Mouse (Mus musculus) MEL (cell line): Measurements from ENCODE around the gene Dyx1c1. TPM values are rescaled to one million over a fixed set of nuclear protein-coding genes. Genes with fewer than 3 reads are reported as not detected.
A peak's percentile ranks its signal among the peaks of the same experiment; 100 is the strongest.

Source experiments
- DNase-seq: peaks from one replicate; pipeline ENCODE4 v3.0.0; 2011; ENCODE audit warnings: low read depth, low spot score
- H3K27ac ChIP-seq: 2 replicates; pipeline ENCODE4 v1.5.1; 2012; ENCODE audit warnings: low read depth, mild to moderate bottlenecking, control low read depth, low read length, moderate library complexity; ENCODE audit not compliant: control insufficient read depth
- H3K27me3 ChIP-seq, 2 experiments: fragments of 150-350 bp in 1 of 2; sonication (generic) in 1 of 2; 2 replicates each; pipeline ENCODE4 v1.6.1; 2012; ENCODE audit warnings: low read length in 2 of 2, mild to moderate bottlenecking in 2 of 2, improper control_type of control experiment in 1 of 2, moderate library complexity in 1 of 2; ENCODE audit not compliant: insufficient read depth in 2 of 2, control insufficient read depth in 1 of 2
- H3K36me3 ChIP-seq, 2 experiments: 2 replicates each; pipeline ENCODE4 v1.6.1; 2012 to 2014; ENCODE audit warnings: low read length in 2 of 2, improper control_type of control experiment in 1 of 2, inconsistent platforms in 1 of 2, mild to moderate bottlenecking in 1 of 2; ENCODE audit not compliant: insufficient read depth in 2 of 2, control insufficient read depth in 1 of 2
- H3K4me1 ChIP-seq, 2 experiments: fragments of 150-350 bp in 1 of 2; sonication (generic) in 1 of 2; 2 replicates each; pipeline ENCODE4 v1.6.1; 2012; ENCODE audit warnings: low read length in 2 of 2, improper control_type of control experiment in 1 of 2, mild to moderate bottlenecking in 1 of 2; ENCODE audit not compliant: insufficient read depth in 2 of 2, control insufficient read depth in 1 of 2
- H3K4me3 ChIP-seq, 2 experiments: fragments of 150-350 bp in 1 of 2; sonication (generic) in 1 of 2; 2 replicates each; pipeline ENCODE4 v1.5.1; 2012; ENCODE audit warnings: low read depth in 2 of 2, low read length in 2 of 2, mild to moderate bottlenecking in 2 of 2, moderate library complexity in 2 of 2, control low read depth in 1 of 2, improper control_type of control experiment in 1 of 2; ENCODE audit not compliant: control insufficient read depth in 1 of 2, insufficient read depth in 1 of 2
- H3K79me2 ChIP-seq: 2 replicates; pipeline ENCODE4 v1.6.1; 2012; ENCODE audit warnings: mild to moderate bottlenecking, low read length, moderate library complexity; ENCODE audit not compliant: control insufficient read depth, poor library complexity, insufficient read depth
- H3K9ac ChIP-seq: 2 replicates; pipeline ENCODE4 v1.6.1; 2012; ENCODE audit warnings: low read depth, mild to moderate bottlenecking, control low read depth, low read length, moderate library complexity; ENCODE audit not compliant: control insufficient read depth, poor library complexity, severe bottlenecking
- H3K9me3 ChIP-seq: fragments of 150-350 bp; sonication (generic); replicated peaks from 2 replicates; pipeline ENCODE4 v1.6.1; 2012; ENCODE audit warnings: mild to moderate bottlenecking, low read length, improper control_type of control experiment, moderate library complexity; ENCODE audit not compliant: insufficient read depth
- CTCF ChIP-seq, 3 experiments: IDR thresholded peaks in 2 of 3; conservative IDR thresholded peaks in 1 of 3; 2 replicates each; pipeline ENCODE4 v1.5.1; 2011 to 2012; ENCODE audit warnings: low read length in 3 of 3, low read depth in 2 of 3, mild to moderate bottlenecking in 2 of 3, improper control_type of control experiment in 1 of 3, inconsistent platforms in 1 of 3, mixed read lengths in 1 of 3, moderate library complexity in 1 of 3; ENCODE audit not compliant: control insufficient read depth in 1 of 3, insufficient read depth in 1 of 3, poor library complexity in 1 of 3, severe bottlenecking in 1 of 3
- HCFC1 ChIP-seq: IDR thresholded peaks from 2 replicates; pipeline ENCODE4 v1.6.1; 2012; ENCODE audit warnings: low read depth, mild to moderate bottlenecking, inconsistent platforms, low read length, improper control_type of control experiment, moderate library complexity
- KAT2A ChIP-seq: conservative IDR thresholded peaks from 2 replicates; pipeline ENCODE4 v1.6.1; 2012; ENCODE audit warnings: low read depth, low read length, improper control_type of control experiment, inconsistent platforms
- MXI1 ChIP-seq: IDR thresholded peaks from 2 replicates; pipeline ENCODE4 v1.6.1; 2011; ENCODE audit warnings: mild to moderate bottlenecking, low read depth, low read length, improper control_type of control experiment
- NRF1 ChIP-seq: IDR thresholded peaks from 2 replicates; pipeline ENCODE4 v1.6.1; 2014; ENCODE audit warnings: low read depth, mild to moderate bottlenecking, inconsistent platforms, low read length, improper control_type of control experiment, moderate library complexity; ENCODE audit not compliant: poor library complexity, insufficient read depth, severe bottlenecking
- POLR2A ChIP-seq, 2 experiments: IDR thresholded peaks; 2 replicates each; pipeline ENCODE4 v1.6.1; 2011 to 2012; ENCODE audit warnings: low read length in 2 of 2, mild to moderate bottlenecking in 2 of 2, control low read depth in 1 of 2, improper control_type of control experiment in 1 of 2, low read depth in 1 of 2, moderate library complexity in 1 of 2; ENCODE audit not compliant: control insufficient read depth in 1 of 2, insufficient read depth in 1 of 2, poor library complexity in 1 of 2
- POLR2AphosphoS5 ChIP-seq: IDR thresholded peaks from 2 replicates; pipeline ENCODE4 v1.6.1; 2012; ENCODE audit warnings: low read depth, borderline replicate concordance, mild to moderate bottlenecking, inconsistent platforms, low read length, moderate library complexity, mixed read lengths
- SMC3 ChIP-seq: IDR thresholded peaks from 2 replicates; pipeline ENCODE4 v1.6.1; 2011; ENCODE audit warnings: low read depth, low read length, improper control_type of control experiment
- TAL1 ChIP-seq: IDR thresholded peaks from 2 replicates; pipeline ENCODE4 v1.6.1; 2012; ENCODE audit warnings: mild to moderate bottlenecking, inconsistent platforms, low read length, moderate library complexity, mixed read lengths
- TBP ChIP-seq: IDR thresholded peaks from 2 replicates; pipeline ENCODE4 v1.8.0; 2011; ENCODE audit warnings: low read depth, low read length, improper control_type of control experiment
- TCF12 ChIP-seq: IDR thresholded peaks from 2 replicates; pipeline ENCODE4 v1.6.1; 2014; ENCODE audit warnings: low read depth, mild to moderate bottlenecking, inconsistent platforms, low read length, improper control_type of control experiment, moderate library complexity
- USF1 ChIP-seq: IDR thresholded peaks from 2 replicates; pipeline ENCODE4 v1.6.1; 2014; ENCODE audit warnings: low read depth, mild to moderate bottlenecking, inconsistent platforms, low read length, improper control_type of control experiment, moderate library complexity
- ZC3H11A ChIP-seq: IDR thresholded peaks from 2 replicates; pipeline ENCODE4 v1.6.1; 2012; ENCODE audit warnings: low read depth, mild to moderate bottlenecking, inconsistent platforms, low read length, improper control_type of control experiment
- ZMIZ1 ChIP-seq: IDR thresholded peaks from 2 replicates; pipeline ENCODE4 v1.6.1; 2012; ENCODE audit warnings: low read depth, mild to moderate bottlenecking, inconsistent platforms, low read length, improper control_type of control experiment, moderate library complexity
- polyA plus RNA-seq, 2 experiments: library from polyadenylated mRNA; stranded (reverse) in 1 of 2; unstranded in 1 of 2; fragments of >175 nt in 1 of 2; fragments of >200 nt in 1 of 2; gene quantifications; 2 replicates each; pipeline versions ENCODE4 v1.2.1 to v1.2.4; 2012; ENCODE audit warnings: low replicate concordance in 2 of 2, low read depth in 1 of 2; ENCODE audit not compliant: insufficient read length in 2 of 2, insufficient read depth in 1 of 2, missing spikeins in 1 of 2
- total RNA-seq: library from RNA; depleted of rRNA; stranded (reverse); fragments of 300-350 nt; gene quantifications from 2 replicates; pipeline ENCODE4 v1.2.3, GENCODE M21; 2012

Dyx1c1 gene
- total and polyA plus RNA-seq, 3 experiments: 1.0 to 2.0 TPM; not detected in 1

DNA sequence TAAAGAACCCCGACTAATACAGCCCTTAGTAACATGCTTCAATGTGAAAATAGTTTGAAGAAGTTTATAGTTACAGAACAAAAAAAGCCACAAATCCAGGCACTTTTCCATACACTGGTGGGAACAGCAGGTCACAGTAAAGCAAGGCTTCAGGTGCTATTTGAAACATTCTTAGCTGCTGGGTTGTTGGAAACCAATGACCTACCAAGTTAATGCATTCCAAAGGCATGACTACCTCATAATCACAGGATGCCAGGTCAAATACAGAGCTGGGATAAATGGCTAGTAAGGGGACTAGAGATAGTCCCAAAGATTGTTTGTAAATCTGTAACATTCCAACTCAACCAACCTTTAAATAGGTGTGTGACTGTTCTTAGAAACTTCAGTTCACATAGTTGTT lies 16.7 kb downstream of the Dyx1c1 start:
- no peak overlapping the region for H3K4me3 ChIP-seq

DNA sequence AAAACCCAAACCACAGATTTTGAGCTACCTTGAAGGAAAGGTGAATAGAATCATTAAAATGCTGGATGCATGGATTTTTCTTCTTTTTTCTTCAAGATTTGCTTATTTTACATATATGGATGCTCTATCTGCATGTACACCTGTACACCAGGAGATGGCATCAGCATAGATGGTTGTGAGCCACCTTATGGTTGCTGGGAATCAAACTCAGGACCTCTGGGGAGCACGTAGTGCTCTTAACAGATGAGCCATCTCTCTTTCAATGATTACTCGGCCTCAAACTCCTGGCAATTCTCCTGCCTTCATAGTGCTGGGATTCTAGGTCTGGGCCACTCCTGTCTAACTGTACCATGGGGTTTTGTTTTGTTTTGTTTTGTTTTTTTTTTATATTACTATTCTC lies 24.5 kb downstream of the Dyx1c1 start:
- peaks cover 0 to 11% of the 10 kb centered on the region in 2 experiments; a peak in 2 of 4 replicates for H3K36me3 ChIP-seq
- TF ChIP-seq CTCF (IDR thresholded peaks at IDR 0.05 in 2 of 3, conservative IDR thresholded peaks at IDR 0.05 in 1 of 3; ENCODE audit: control insufficient read depth in 1 of 3, insufficient read depth in 1 of 3, low read depth in 2 of 3, low read length in 3 of 3, poor library complexity in 1 of 3, severe bottlenecking in 1 of 3) (peak in 1 of 3 experiments; percentile 28; a peak in 2 of 6 replicates), SMC3 (peak; percentile 45), POLR2A (IDR thresholded peaks at IDR 0.05; ENCODE audit: control insufficient read depth in 1 of 2, insufficient read depth in 1 of 2, low read depth in 1 of 2, low read length in 2 of 2, poor library complexity in 1 of 2) (no peak), HCFC1 (no peak), TCF12 (no peak), ZMIZ1 (no peak), NRF1 (no peak), USF1 (no peak)
- H3K27ac ChIP-seq: no peak overlapping the region
- no peaks in the 10 kb centered on the region for H3K79me2 ChIP-seq
- H3K9ac ChIP-seq: no peak overlapping the region
- no peak overlapping the region for H3K4me3 ChIP-seq
- no peaks in the 10 kb centered on the region for H3K27me3 ChIP-seq
- DNase-seq: no peak
- H3K9me3 ChIP-seq: no peaks in the 10 kb centered on the region
- peaks cover 0 to 7% of the 10 kb centered on the region in 2 experiments; a peak in 2 of 4 replicates for H3K4me1 ChIP-seq

More for the DNA sequence above, 16.7 kb downstream of the Dyx1c1 start:
- TF ChIP-seq USF1: no peak
- no peak for TF ChIP-seq TBP
- no peak for TF ChIP-seq POLR2AphosphoS5
- no peak for TF ChIP-seq ZMIZ1
- TF ChIP-seq KAT2A: no peak
- TF ChIP-seq TAL1: no peak
- TF ChIP-seq SMC3: no peak
- TF ChIP-seq MXI1: no peak
- TF ChIP-seq ZC3H11A: no peak
- no peaks in the 10 kb centered on the region for H3K79me2 ChIP-seq
- no peaks in the 10 kb centered on the region for H3K27me3 ChIP-seq
- no peaks in the 10 kb centered on the region for H3K9me3 ChIP-seq
- H3K4me1 ChIP-seq: no peaks in the 10 kb centered on the region
- no peak overlapping the region for H3K9ac ChIP-seq
- no peak for DNase-seq
- H3K36me3 ChIP-seq: no peaks in the 10 kb centered on the region
- no peak overlapping the region for H3K27ac ChIP-seq
